Mouse (Mus musculus): ENCODE data around the gene Acbd4.

The Acbd4 gene

GRCm38 (mm10) chr11:103141944-103142255, 40.4 kb downstream of the Acbd4 start:
- DNase-seq (ENCODE audit: low read depth, low spot score): no peak

GRCm38 (mm10) chr11:103142441-103143182, 41.1 kb downstream of the Acbd4 start:
- DNase-seq (ENCODE audit: low read depth, low spot score): peak; percentile 40

GRCm38 (mm10) chr11:103144309-103145285, 43.1 kb downstream of the Acbd4 start:
- DNase-seq (ENCODE audit: low read depth, low spot score): no peak

GRCm38 (mm10) chr11:103146386-103146785, 44.9 kb downstream of the Acbd4 start:
- DNase-seq (ENCODE audit: low read depth, low spot score): no peak

- DNase-seq (ENCODE audit: low read depth, low spot score): no peak
Observed at GRCm38 (mm10) chr11:103147766-103148165, 46.3 kb downstream of the Acbd4 start.

GRCm38 (mm10) chr11:103149771-103150170, 48.3 kb downstream of the Acbd4 start:
- no peak for DNase-seq (ENCODE audit: low read depth, low spot score)

GRCm38 (mm10) chr11:103158621-103159478, 57.4 kb downstream of the Acbd4 start:
- DNase-seq (ENCODE audit: low read depth, low spot score): peak; percentile 92

GRCm38 (mm10) chr11:103160738-103161137, 59.3 kb downstream of the Acbd4 start:
- DNase-seq (ENCODE audit: low read depth, low spot score): no peak

- DNase-seq (ENCODE audit: low read depth, low spot score): no peak
Observed at GRCm38 (mm10) chr11:103161449-103161848, 60.0 kb downstream of the Acbd4 start.

Data from forelimb bud, embryonic 11.5 days (tissue).